Mouse (Mus musculus) heart, postnatal 0 days (tissue): Measurements from ENCODE around the gene Trim16. TPM values are rescaled to one million over a fixed set of nuclear protein-coding genes. Genes with fewer than 3 reads are reported as not detected.

Source experiments
- ATAC-seq: fragments of 200-750 bp; cut with Nextera tagmentation; 2 replicates; pipeline ENCODE4 v1.8.0; 2017; ENCODE audit warnings: low read depth, moderate number of reproducible peaks, moderate library complexity; ENCODE audit not compliant: insufficient read depth
- DNase-seq: peaks from one replicate; pipeline ENCODE4 v3.0.0-alpha.2; 2016; ENCODE audit warnings: low spot score
- H3K27ac ChIP-seq: fragments of 300-500 bp; sonication (generic); 2 replicates; pipeline ENCODE4 v1.5.1; 2014; ENCODE audit warnings: low read depth, mild to moderate bottlenecking
- H3K27me3 ChIP-seq: fragments of 300-500 bp; sonication (generic); 2 replicates; pipeline ENCODE4 v1.6.1; 2014; ENCODE audit warnings: low read length, mixed read lengths; ENCODE audit not compliant: control insufficient read depth, insufficient read depth
- H3K36me3 ChIP-seq: fragments of 300-500 bp; sonication (generic); replicated peaks from 2 replicates; pipeline ENCODE4 v1.6.1; 2014; ENCODE audit warnings: low read length, mixed read lengths; ENCODE audit not compliant: control insufficient read depth, insufficient read depth
- H3K4me1 ChIP-seq: fragments of 300-500 bp; sonication (generic); 2 replicates; pipeline ENCODE4 v1.6.1; 2014; ENCODE audit warnings: antibody characterized with exemption; ENCODE audit not compliant: control insufficient read depth, insufficient read depth
- H3K4me2 ChIP-seq: fragments of 300-500 bp; sonication (generic); 2 replicates; pipeline ENCODE4 v1.6.1; 2014; ENCODE audit warnings: low read depth, mild to moderate bottlenecking, low read length, moderate library complexity
- H3K4me3 ChIP-seq: fragments of 300-500 bp; sonication (generic); 2 replicates; pipeline ENCODE4 v1.5.1; 2014; ENCODE audit warnings: low read depth, low read length
- H3K9ac ChIP-seq: fragments of 300-500 bp; sonication (generic); replicated peaks from 2 replicates; pipeline ENCODE4 v1.6.1; 2014; ENCODE audit warnings: low read depth, low read length, mixed read lengths
- H3K9me3 ChIP-seq: fragments of 300-500 bp; sonication (generic); replicated peaks from 2 replicates; pipeline ENCODE4 v1.6.1; 2016; ENCODE audit warnings: low read length; ENCODE audit not compliant: control insufficient read depth
- CTCF ChIP-seq: IDR thresholded peaks from 2 replicates; pipeline ENCODE4 v1.5.1; 2016; ENCODE audit warnings: antibody characterized with exemption, control low read depth, low read depth
- EP300 ChIP-seq: IDR thresholded peaks from 2 replicates; pipeline ENCODE4 v1.6.1; 2016; ENCODE audit warnings: antibody characterized with exemption, low read depth
- WGBS: fragments of 180-500 bp; shearing (Covaris S2); extraction: QIAGEN DNeasy Blood & Tissue Kit; methylation state at CpG from one replicate; pipeline ENCODE4 v1.1.7; 2014; 5-methylcytosine and 5-hydroxymethylcytosine counted together
- polyA plus RNA-seq: library from polyadenylated mRNA; unstranded; fragments of >200 nt; fragmentation: Nextera tagmentation; extraction: Ambion mirVana; gene quantifications from 2 replicates; pipeline ENCODE4 v1.2.1, GENCODE M21; 2015
- total RNA-seq: library from RNA; depleted of rRNA; stranded (reverse); fragments of >200 nt; gene quantifications from 2 replicates; pipeline ENCODE4 v1.2.3, GENCODE M21; 2014; ENCODE audit warnings: low replicate concordance

Trim16 gene
- total and polyA plus RNA-seq, 2 experiments from 2014 or later = 4.0 to 4.5 TPM

DNA sequence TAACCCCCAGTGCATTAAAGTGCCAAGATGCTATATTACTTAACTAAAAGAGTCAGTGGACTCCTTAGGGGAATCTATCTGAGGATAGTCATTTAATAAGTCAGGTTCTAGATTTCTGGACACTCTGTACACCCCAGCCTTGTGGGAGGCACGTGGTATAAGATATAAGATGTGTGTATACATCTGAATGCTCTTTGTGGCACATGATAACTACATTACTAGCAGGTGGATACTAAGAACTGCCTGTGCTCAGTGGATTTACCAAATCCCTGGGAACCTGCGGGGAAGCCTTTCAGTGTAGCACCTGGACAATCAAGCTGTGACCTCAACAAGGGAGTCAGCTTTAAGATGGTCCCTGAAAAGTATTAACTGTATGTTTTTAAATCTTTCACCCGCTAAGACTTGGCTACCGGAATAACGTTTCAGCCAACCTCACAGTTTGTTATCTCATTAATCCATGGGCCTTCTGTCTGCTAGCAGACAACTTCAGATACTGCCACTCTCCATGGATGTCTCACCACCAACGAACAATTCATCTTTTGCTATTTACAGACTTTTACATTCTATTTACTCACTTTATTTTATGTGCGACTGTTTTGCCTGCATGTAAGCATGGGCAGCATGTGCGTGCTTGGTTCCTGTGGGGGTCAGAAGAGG lies 49.8 kb downstream of the Trim16 start:
- DNase-seq = no peak
- H3K9ac ChIP-seq = no peak overlapping the region
- 75% methylated on average over 8 of the region's 8 CpGs for WGBS
- TF ChIP-seq CTCF = no peak
- TF ChIP-seq EP300 = no peak
- no peaks in the 10 kb centered on the region for H3K27me3 ChIP-seq
- H3K4me3 ChIP-seq = no peak overlapping the region
- H3K4me1 ChIP-seq = no peaks in the 10 kb centered on the region
- no peaks in the 10 kb centered on the region for H3K9me3 ChIP-seq
- H3K4me2 ChIP-seq = no peak overlapping the region
- no peak for ATAC-seq
- H3K36me3 ChIP-seq = no peaks in the 10 kb centered on the region
- H3K27ac ChIP-seq = no peak overlapping the region

GRCm38 (mm10) chr11:62873479-62873878 lies 53.4 kb downstream of the Trim16 start:
- H3K4me2 ChIP-seq = no peak overlapping the region
- no peak overlapping the region for H3K4me3 ChIP-seq
- no peaks in the 10 kb centered on the region for H3K4me1 ChIP-seq
- no peak overlapping the region for H3K27ac ChIP-seq
- DNase-seq (no peak), ATAC-seq (no peak)
- H3K27me3 ChIP-seq = no peaks in the 10 kb centered on the region
- no peak overlapping the region for H3K9ac ChIP-seq
- no peak for TF ChIP-seq CTCF
- H3K9me3 ChIP-seq = no peaks in the 10 kb centered on the region
- no peaks in the 10 kb centered on the region for H3K36me3 ChIP-seq
- 67% methylated on average over 9 of the region's 9 CpGs for WGBS

DNA sequence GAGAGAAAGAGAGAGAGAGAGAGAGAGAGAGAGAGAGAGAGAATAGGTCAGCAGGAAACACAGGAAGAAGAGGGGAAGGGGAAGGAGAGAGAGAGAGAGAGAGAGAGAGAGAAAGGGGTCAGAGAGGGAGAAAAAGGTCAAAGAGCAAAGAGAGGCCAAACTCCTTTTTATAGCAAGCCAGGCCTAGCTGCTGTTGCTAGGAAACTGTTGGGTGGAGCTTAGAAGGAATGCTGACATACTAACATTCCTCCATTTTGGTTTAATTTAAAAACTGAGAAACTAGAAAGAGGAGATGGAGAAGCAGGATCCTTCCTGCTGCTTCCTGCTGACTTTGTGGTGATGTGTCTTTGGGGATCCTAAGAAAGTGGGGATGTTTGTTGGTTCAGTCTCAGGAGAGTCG lies 55.7 kb downstream of the Trim16 start:
- H3K9me3 ChIP-seq = no peaks in the 10 kb centered on the region
- no peak for ATAC-seq

GRCm38 (mm10) chr11:62876445-62876844 lies 56.4 kb downstream of the Trim16 start:
- Histone ChIP-seq H3K9ac (no peak overlapping the region), H3K9me3 (no peaks in the 10 kb centered on the region), H3K27ac (no peak overlapping the region), H3K4me1 (peaks cover 7% of the 10 kb centered on the region), H3K27me3 (no peaks in the 10 kb centered on the region), H3K36me3 (no peaks in the 10 kb centered on the region), H3K4me2 (no peak overlapping the region), H3K4me3 (no peak overlapping the region)
- TF ChIP-seq CTCF = no peak
- no peak for TF ChIP-seq EP300
- no peak for DNase-seq
- 74% methylated on average over 4 of the region's 4 CpGs for WGBS
- ATAC-seq = no peak

More for the DNA sequence above, 55.7 kb downstream of the Trim16 start:
- no peak overlapping the region for H3K9ac ChIP-seq
- H3K4me2 ChIP-seq = no peak overlapping the region
- TF ChIP-seq CTCF = no peak
- TF ChIP-seq EP300 = no peak
- no peak for DNase-seq
- peaks cover 7% of the 10 kb centered on the region for H3K4me1 ChIP-seq
- WGBS = 91% methylated on average over 1 of the region's 1 CpGs
- H3K27me3 ChIP-seq = no peaks in the 10 kb centered on the region
- H3K36me3 ChIP-seq = no peaks in the 10 kb centered on the region
- H3K4me3 ChIP-seq = no peak overlapping the region
- H3K27ac ChIP-seq = no peak overlapping the region

DNA sequence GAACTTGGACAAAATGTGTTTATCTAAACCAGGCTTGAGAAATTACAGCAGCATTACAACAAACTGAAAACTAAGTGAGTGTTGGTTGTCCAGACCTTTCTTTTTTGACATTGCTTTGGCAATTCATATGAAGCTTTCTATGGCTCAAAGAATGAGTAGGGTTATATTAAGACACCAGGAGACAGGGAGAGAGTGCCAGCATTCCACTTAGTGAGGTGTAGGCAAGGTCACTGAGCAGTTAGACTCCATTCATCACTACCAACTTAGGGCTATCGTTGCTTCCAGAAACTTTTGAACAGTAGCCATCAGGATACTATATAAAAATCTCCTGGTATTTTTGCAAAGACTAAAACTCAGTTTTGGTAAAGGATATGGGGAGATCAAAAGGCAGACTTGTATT lies 57.4 kb downstream of the Trim16 start:
- H3K4me3 ChIP-seq = no peak overlapping the region
- DNase-seq (no peak), ATAC-seq (no peak)
- no peak overlapping the region for H3K9ac ChIP-seq
- peaks cover 7% of the 10 kb centered on the region for H3K4me1 ChIP-seq
- H3K27ac ChIP-seq = no peak overlapping the region
- TF ChIP-seq EP300 (no peak), CTCF (no peak)
- WGBS = 54% methylated on average over 1 of the region's 1 CpGs
- H3K4me2 ChIP-seq = no peak overlapping the region
- H3K9me3 ChIP-seq = no peaks in the 10 kb centered on the region
- H3K36me3 ChIP-seq = no peaks in the 10 kb centered on the region; the same call in 1 of the 2 replicates
- H3K27me3 ChIP-seq = no peaks in the 10 kb centered on the region

GRCm38 (mm10) chr11:62878728-62879127 lies 58.7 kb downstream of the Trim16 start:
- Histone ChIP-seq H3K4me3 (peak overlapping the region; percentile 71), H3K9ac (peak overlapping the region; percentile 75; the same call in 1 of the 2 replicates), H3K27ac (0 out of 2 replicates have a peak overlapping the region, but pooled peaks have one; percentile 81), H3K4me2 (peak overlapping the region; percentile 91), H3K36me3 (peaks cover 5% of the 10 kb centered on the region; the same call in 1 of the 2 replicates), H3K4me1 (peaks cover 7% of the 10 kb centered on the region), H3K9me3 (no peaks in the 10 kb centered on the region), H3K27me3 (no peaks in the 10 kb centered on the region)
- no peak for TF ChIP-seq CTCF
- TF ChIP-seq EP300 = no peak
- 15% methylated on average over 9 of the region's 9 CpGs for WGBS
- no peak for ATAC-seq
- DNase-seq = no peak
